Mouse (Mus musculus) midbrain, embryonic 12.5 days (tissue): ENCODE measurements around the gene Tmc6. TPM values are rescaled to one million over a fixed set of nuclear protein-coding genes. Genes with fewer than 3 reads are reported as not detected.

Source experiments
- ATAC-seq: fragments of 200-750 bp; cut with Nextera tagmentation; 2 replicates; pipeline ENCODE4 v1.8.0; 2017; ENCODE audit warnings: low read depth, moderate TSS enrichment, moderate library complexity; ENCODE audit not compliant: low FRiP score
- H3K27ac ChIP-seq: fragments of 300-500 bp; sonication (generic); replicated peaks from 2 replicates; pipeline ENCODE4 v1.5.1; 2016; ENCODE audit warnings: mild to moderate bottlenecking
- H3K27me3 ChIP-seq: fragments of 300-500 bp; sonication (generic); 2 replicates; pipeline ENCODE4 v1.6.1; 2016; ENCODE audit warnings: mild to moderate bottlenecking
- H3K36me3 ChIP-seq: fragments of 300-500 bp; sonication (generic); 2 replicates; pipeline ENCODE4 v1.6.1; 2016
- H3K4me1 ChIP-seq: fragments of 300-500 bp; sonication (generic); 2 replicates; pipeline ENCODE4 v1.6.1; 2016
- H3K4me2 ChIP-seq: fragments of 300-500 bp; sonication (generic); replicated peaks from 2 replicates; pipeline ENCODE4 v1.6.1; 2016; ENCODE audit warnings: mild to moderate bottlenecking, moderate library complexity
- H3K4me3 ChIP-seq: fragments of 300-500 bp; sonication (generic); 2 replicates; pipeline ENCODE4 v1.5.1; 2016; ENCODE audit warnings: mild to moderate bottlenecking
- H3K9ac ChIP-seq: fragments of 300-500 bp; sonication (generic); replicated peaks from 2 replicates; pipeline ENCODE4 v1.6.1; 2016; ENCODE audit warnings: mild to moderate bottlenecking, moderate library complexity
- H3K9me3 ChIP-seq: fragments of 300-500 bp; sonication (generic); 2 replicates; pipeline ENCODE4 v1.6.1; 2016; ENCODE audit warnings: mild to moderate bottlenecking
- WGBS: fragments of 180-500 bp; shearing (Covaris S2); methylation state at CpG from one replicate; pipeline ENCODE4 v1.1.7; 2016; 5-methylcytosine and 5-hydroxymethylcytosine counted together
- polyA plus RNA-seq: library from polyadenylated mRNA; unstranded; fragments of >200 nt; fragmentation: Nextera tagmentation; extraction: Ambion mirVana; gene quantifications from 2 replicates; pipeline ENCODE4 v1.2.1, GENCODE M21; 2016

Gene Tmc6
- polyA plus RNA-seq, 1 experiment from 2014 or later, result 6.6 TPM

DNA sequence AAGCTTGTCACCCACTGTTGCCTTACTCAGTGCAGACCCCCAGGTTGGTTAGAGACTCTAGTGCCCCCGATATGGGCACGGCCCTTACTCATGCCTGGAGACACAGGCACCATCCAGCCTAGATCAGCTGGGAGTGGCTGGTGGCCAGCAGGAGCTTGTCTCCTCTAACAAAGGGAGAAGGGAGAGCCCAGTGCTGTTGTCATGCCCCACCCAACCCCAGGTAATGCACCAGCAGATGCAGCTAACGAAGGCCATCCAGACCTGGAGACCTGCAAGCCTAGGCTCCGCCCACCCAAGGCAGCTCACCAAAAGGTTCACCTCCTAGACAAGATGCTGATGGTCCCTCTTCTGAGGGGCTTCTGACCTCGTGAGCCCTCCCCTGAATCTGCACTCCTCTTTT, 16.6 kb downstream of the Tmc6 start:
- Histone ChIP-seq H3K4me3 (no peak overlapping the region), H3K4me2 (no peak overlapping the region), H3K9ac (no peak overlapping the region), H3K27ac (no peak overlapping the region), H3K9me3 (no peaks in the 10 kb centered on the region), H3K4me1 (0 out of 2 replicates have a peak, but pooled peaks cover 9% of the 10 kb centered on the region), H3K36me3 (peaks cover 50% of the 10 kb centered on the region), H3K27me3 (no peaks in the 10 kb centered on the region)
- ATAC-seq, result no peak
- 93% methylated on average over 5 of the region's 5 CpGs for WGBS

DNA sequence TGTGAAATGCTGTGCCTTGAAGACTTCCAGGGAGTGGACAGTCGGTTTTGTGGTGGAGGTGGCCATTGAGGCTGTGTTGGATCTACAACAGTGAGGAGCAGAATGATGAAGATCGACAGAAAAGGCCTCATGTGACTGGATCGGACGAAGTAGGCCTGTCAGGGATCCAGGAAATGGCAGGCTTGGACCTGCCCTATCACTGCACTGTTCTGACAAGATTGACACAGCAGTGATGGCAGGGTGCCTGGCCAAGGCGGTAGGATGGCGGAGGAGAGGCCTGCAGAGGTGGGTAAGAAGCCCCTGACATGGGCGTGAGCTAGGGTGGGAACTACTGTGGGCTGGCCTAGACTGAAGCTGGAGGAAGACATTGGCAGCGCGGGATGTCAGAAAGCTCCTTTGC, 17.7 kb downstream of the Tmc6 start:
- H3K9me3 ChIP-seq, result no peaks in the 10 kb centered on the region
- no peak overlapping the region for H3K27ac ChIP-seq
- no peak overlapping the region for H3K4me3 ChIP-seq
- WGBS, result 94% methylated on average over 9 of the region's 9 CpGs
- 0 out of 2 replicates have a peak, but pooled peaks cover under 1% of the 10 kb centered on the region for H3K4me1 ChIP-seq
- peaks cover 60% of the 10 kb centered on the region for H3K36me3 ChIP-seq
- no peaks in the 10 kb centered on the region for H3K27me3 ChIP-seq
- H3K9ac ChIP-seq, result no peak overlapping the region
- no peak overlapping the region for H3K4me2 ChIP-seq
- ATAC-seq, result no peak

DNA sequence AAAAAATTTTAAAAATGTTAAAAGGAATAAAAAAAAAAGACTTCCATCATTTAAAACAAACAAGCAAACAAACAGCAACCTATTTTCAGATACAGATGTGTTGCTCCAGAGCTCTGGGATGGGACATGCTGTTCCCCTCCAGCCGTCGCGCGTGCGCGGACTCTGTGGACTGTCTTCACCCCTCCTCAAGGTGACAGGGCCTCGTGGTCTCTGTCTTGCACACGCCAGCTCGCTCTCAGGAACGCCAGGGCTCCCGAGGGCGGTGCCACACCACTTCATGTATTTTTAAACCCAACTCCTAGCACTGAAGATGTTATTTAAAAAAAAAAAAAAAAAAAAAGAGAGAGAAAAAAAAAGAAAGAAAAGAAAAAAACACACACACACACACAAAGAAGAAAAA, 19.8 kb downstream of the Tmc6 start:
- Histone ChIP-seq H3K27ac (no peak overlapping the region), H3K4me1 (no peaks in the 10 kb centered on the region), H3K27me3 (no peaks in the 10 kb centered on the region), H3K4me3 (no peak overlapping the region), H3K9me3 (no peaks in the 10 kb centered on the region), H3K4me2 (no peak overlapping the region), H3K36me3 (peaks cover 81% of the 10 kb centered on the region), H3K9ac (no peak overlapping the region)
- 89% methylated on average over 12 of the region's 12 CpGs for WGBS
- no peak for ATAC-seq

DNA sequence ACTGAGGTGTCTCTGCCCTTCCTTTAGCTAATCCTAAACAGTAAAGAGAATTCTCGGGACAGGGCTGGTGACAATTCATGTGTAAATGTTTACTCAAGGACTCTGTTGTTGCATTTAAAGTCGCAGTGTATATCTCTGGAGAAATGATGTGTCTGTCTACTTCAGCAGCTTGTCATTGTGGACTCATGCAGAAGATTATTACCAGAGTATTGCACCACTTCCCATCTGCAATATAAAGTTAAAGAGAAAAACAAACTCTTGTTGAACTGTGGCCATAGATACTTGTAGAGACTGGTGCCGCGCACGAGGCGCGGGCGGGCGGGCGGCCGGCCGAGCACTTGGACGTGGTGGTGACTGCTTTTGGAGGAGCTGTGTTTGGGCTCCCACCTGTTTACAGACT, 20.2 kb downstream of the Tmc6 start:
- Histone ChIP-seq H3K9ac (no peak overlapping the region), H3K9me3 (no peaks in the 10 kb centered on the region), H3K4me2 (no peak overlapping the region), H3K36me3 (peaks cover 86% of the 10 kb centered on the region), H3K27ac (no peak overlapping the region), H3K4me3 (no peak overlapping the region), H3K4me1 (no peaks in the 10 kb centered on the region), H3K27me3 (no peaks in the 10 kb centered on the region)
- 92% methylated on average over 13 of the region's 13 CpGs for WGBS
- no peak for ATAC-seq

DNA sequence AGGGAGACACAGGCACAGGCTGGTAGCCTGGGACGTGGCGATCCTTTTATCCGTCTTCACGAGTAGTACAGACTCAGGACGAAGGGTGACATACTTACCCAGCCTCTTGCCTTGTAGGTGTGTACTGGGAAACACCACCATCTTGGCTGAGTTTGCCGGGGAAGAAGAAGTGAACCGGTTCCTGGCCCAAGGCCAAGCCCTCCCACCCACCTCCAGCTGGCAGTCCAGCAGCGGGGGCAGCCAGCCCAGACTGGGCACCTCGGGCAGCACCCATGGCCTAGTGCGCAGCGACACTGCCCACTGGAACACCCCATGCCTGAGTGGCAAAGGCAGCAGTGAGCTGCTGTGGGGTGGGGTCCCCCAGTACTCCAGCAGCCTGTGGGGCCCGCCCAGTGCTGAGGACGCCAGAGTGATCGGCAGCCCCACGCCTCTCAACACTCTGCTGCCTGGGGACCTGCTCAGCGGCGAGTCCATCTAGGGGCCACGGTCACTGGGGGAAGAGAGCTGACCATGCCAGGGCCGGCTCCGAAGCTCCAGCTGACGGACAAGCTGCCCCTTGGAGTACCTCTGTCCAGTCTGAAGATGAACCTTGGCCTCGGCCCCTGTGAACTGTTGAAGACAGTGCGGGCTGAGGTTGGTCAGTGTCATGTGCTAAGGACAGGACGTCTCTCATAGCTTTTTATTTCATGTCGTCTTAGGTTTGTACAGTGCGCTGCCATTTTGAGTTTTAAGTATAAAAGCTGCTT, 21.5 kb downstream of the Tmc6 start:
- no peaks in the 10 kb centered on the region for H3K4me1 ChIP-seq
- 94% methylated on average over 26 of the region's 26 CpGs for WGBS
- H3K27ac ChIP-seq, result no peak overlapping the region
- peaks cover 93% of the 10 kb centered on the region for H3K36me3 ChIP-seq
- ATAC-seq, result no peak
- no peak overlapping the region for H3K4me2 ChIP-seq
- H3K4me3 ChIP-seq, result no peak overlapping the region
- H3K9ac ChIP-seq, result no peak overlapping the region
- H3K27me3 ChIP-seq, result no peaks in the 10 kb centered on the region
- H3K9me3 ChIP-seq, result no peaks in the 10 kb centered on the region

DNA sequence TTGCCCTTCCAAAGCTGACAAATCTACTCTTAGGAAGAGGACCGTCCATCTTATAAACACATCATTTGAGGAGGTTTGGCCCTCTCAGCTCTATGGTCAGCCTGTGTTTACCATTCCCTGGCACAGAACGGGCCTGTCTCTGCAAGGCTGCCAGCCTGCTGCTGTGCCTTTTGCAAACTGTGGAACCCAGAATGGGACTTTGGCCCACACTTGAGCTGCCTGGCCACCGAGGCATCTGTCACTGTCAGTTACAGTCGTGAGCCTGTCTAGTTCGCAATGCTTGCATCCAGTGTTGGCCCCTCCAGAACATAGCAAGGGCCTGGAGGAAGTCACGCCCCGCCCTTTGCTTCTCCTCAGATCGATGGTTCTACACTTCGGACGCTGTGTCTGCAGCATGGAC, 22.7 kb downstream of the Tmc6 start:
- 93% methylated on average over 10 of the region's 10 CpGs for WGBS
- Histone ChIP-seq H3K36me3 (peaks cover 93% of the 10 kb centered on the region), H3K4me3 (no peak overlapping the region), H3K4me1 (no peaks in the 10 kb centered on the region), H3K27me3 (no peaks in the 10 kb centered on the region), H3K4me2 (no peak overlapping the region), H3K9ac (no peak overlapping the region), H3K27ac (no peak overlapping the region), H3K9me3 (no peaks in the 10 kb centered on the region)
- ATAC-seq, result no peak

DNA sequence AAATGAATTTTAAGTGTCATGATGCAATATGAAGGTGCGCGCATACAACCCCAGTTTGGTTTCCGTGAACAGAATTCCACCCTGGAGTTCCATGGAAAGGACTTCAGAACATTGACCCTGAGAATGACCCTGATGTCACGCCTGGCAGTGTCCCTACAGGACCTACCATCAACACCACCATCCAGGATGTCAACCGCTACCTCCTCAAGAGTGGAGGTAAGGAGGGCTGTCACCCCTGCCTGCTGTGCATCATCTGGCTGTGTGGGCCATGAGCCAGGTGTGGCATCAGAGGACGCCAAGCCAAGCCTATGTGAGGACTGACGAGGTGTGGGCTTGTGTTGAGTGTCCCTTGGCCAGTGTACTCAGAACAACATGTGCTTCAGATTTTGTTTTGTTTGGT, 26.1 kb downstream of the Tmc6 start:
- no peak for ATAC-seq
- Histone ChIP-seq H3K27ac (no peak overlapping the region), H3K4me2 (no peak overlapping the region), H3K9me3 (no peaks in the 10 kb centered on the region), H3K4me1 (no peaks in the 10 kb centered on the region), H3K36me3 (peaks cover 100% of the 10 kb centered on the region), H3K9ac (no peak overlapping the region), H3K27me3 (no peaks in the 10 kb centered on the region), H3K4me3 (no peak overlapping the region)
- WGBS, result 95% methylated on average over 7 of the region's 7 CpGs

DNA sequence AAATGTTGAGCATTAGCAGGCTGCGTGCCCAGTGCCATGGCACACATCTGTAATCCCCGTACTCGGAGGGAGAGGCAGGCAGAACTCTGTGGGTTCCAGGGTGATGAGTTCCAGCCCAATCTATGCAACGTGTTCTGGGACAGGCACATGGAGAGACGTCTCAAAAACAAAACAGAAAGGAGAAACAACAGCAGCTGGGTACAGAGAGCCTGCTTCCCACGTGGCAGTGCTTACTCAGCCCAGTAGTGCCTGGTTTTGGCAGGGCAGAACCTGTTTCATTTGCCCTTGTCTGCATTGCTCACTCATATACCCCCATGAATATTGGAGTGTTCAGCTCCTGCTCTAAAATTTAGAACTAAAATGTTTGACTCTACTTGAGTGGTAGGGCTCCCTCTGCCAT, 30.5 kb downstream of the Tmc6 start:
- H3K36me3 ChIP-seq, result peaks cover 100% of the 10 kb centered on the region
- no peak overlapping the region for H3K4me3 ChIP-seq
- H3K9me3 ChIP-seq, result no peaks in the 10 kb centered on the region
- H3K4me1 ChIP-seq, result no peaks in the 10 kb centered on the region
- H3K4me2 ChIP-seq, result no peak overlapping the region
- no peak overlapping the region for H3K27ac ChIP-seq
- H3K27me3 ChIP-seq, result no peaks in the 10 kb centered on the region
- ATAC-seq, result no peak
- 89% methylated on average over 6 of the region's 6 CpGs for WGBS
- no peak overlapping the region for H3K9ac ChIP-seq

DNA sequence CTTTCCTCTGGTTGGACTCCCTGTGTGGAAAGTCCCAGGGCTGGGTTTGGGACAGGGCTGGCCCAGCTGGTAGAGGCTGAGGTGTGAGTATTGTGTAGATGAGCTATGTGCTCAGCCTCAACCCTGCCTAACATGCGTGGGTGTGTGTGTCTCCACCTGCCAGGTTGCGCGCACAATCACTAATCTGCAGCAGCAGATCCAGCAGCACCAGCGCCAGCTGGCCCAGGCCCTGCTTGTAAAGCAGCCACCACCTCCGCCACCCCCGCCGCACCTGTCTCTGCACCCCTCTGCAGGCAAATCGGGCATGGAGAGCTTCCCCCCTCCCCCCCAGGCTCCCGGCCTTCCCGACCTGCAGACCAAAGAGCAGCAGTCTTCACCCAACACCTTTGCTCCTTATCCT, 32.6 kb downstream of the Tmc6 start:
- ATAC-seq, result no peak
- Histone ChIP-seq H3K4me1 (no peaks in the 10 kb centered on the region), H3K36me3 (peaks cover 99% of the 10 kb centered on the region), H3K4me3 (no peak overlapping the region), H3K27me3 (no peaks in the 10 kb centered on the region), H3K9ac (no peak overlapping the region), H3K4me2 (no peak overlapping the region), H3K9me3 (no peaks in the 10 kb centered on the region), H3K27ac (no peak overlapping the region)
- WGBS, result 94% methylated on average over 10 of the region's 10 CpGs

DNA sequence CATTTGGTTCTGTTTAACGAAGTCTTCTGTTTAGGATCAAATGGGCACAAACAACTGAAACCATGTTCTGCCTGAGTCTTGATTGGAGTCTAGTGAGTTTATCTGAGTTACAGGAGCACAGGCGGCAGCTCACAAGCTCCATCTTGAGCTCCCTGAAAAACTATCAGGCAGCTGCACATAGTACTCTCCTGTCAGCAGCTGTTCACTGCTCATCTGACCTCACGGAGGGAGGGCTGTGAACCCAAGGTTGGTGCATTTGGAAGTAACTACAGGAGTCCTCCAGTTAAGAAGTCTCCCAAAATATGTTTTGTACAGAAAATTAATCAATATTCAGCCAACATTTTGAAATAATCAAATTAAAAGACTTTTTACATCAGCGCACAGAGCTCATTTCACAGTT, 33.4 kb downstream of the Tmc6 start:
- 90% methylated on average over 4 of the region's 4 CpGs for WGBS
- no peak overlapping the region for H3K27ac ChIP-seq
- H3K27me3 ChIP-seq, result no peaks in the 10 kb centered on the region
- no peak overlapping the region for H3K9ac ChIP-seq
- no peak overlapping the region for H3K4me2 ChIP-seq
- no peaks in the 10 kb centered on the region for H3K4me1 ChIP-seq
- H3K36me3 ChIP-seq, result peaks cover 99% of the 10 kb centered on the region
- H3K4me3 ChIP-seq, result no peak overlapping the region
- no peak for ATAC-seq
- H3K9me3 ChIP-seq, result no peaks in the 10 kb centered on the region

DNA sequence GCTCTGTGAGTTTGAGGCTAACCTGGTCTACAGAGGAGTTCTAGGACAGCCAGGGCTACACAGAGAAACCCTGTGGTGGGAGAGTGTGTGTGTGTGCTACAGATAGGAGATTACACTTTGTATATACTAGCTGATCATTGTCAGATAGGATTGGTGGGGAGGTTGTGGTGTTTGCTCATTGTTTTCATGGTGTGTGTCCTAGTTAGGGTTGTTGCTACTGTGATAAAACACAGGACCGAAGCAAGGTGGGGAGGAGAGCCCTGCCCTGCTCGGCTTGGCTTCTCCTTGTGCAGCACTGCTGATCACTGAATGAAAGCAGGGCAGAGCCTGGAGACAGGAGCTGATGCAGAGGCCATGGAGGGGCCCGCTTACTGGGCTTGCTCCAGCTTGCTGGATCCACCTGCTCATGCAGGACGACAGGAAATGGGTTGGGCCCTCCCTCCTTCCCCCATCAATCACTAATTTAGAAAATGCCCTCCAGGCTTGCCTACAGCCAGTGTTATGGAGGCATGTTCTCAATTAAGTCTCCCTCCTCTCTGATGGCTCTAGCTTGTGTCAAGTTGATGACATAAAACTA, 38.5 kb downstream of the Tmc6 start:
- no peak overlapping the region for H3K9ac ChIP-seq
- 86% methylated on average over 4 of the region's 4 CpGs for WGBS
- no peaks in the 10 kb centered on the region for H3K9me3 ChIP-seq
- H3K4me1 ChIP-seq, result no peaks in the 10 kb centered on the region
- H3K27ac ChIP-seq, result no peak overlapping the region
- H3K4me3 ChIP-seq, result no peak overlapping the region
- no peak for ATAC-seq
- no peaks in the 10 kb centered on the region for H3K27me3 ChIP-seq
- no peak overlapping the region for H3K4me2 ChIP-seq
- peaks cover 99% of the 10 kb centered on the region for H3K36me3 ChIP-seq

DNA sequence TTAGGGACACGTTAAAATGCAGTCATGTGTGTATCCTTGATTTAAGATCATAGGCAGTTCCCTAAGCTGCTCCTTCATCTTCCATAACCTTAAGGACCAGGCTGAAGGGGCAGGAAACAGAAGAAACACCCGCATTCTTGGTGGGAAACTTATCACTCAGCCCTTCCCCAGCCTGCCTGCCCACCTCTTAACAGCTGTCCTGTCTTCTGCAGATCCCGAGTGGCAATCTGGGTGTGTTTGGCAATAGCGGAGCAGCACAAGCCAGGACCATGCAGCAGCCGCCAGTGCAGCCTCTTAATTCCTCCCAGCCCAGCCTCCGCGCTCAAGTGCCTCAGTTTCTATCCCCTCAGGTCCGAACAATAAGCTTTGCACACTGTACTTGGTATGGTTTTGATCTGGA, 39.3 kb downstream of the Tmc6 start:
- ATAC-seq, result no peak
- WGBS, result 91% methylated on average over 8 of the region's 8 CpGs
- Histone ChIP-seq H3K27me3 (no peaks in the 10 kb centered on the region), H3K27ac (no peak overlapping the region), H3K4me1 (no peaks in the 10 kb centered on the region), H3K9ac (no peak overlapping the region), H3K36me3 (peaks cover 99% of the 10 kb centered on the region), H3K9me3 (no peaks in the 10 kb centered on the region), H3K4me2 (no peak overlapping the region), H3K4me3 (no peak overlapping the region)

DNA sequence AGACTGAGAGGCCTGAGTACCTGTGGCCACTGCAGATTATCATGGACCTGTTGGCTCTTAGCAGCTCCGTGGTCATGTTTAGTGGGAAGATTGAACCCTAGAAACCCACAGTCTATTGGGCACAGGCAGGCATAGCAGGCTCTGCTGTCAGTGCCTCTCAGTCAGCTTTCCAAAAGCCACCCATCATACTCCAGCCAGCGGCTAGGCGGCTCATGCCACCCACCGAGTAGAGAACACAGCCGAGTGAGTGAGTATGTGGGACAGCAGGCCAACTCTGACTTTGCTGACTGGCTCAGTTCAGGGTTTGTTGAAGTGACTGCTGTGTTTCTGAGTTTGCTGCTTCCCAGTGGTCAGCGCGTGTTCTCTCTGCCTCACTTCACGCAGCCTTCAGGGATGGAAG, 39.8 kb downstream of the Tmc6 start:
- H3K36me3 ChIP-seq, result peaks cover 99% of the 10 kb centered on the region
- 90% methylated on average over 8 of the region's 8 CpGs for WGBS

More for the DNA sequence above, 39.8 kb downstream of the Tmc6 start:
- no peaks in the 10 kb centered on the region for H3K27me3 ChIP-seq
- no peak overlapping the region for H3K27ac ChIP-seq
- no peak overlapping the region for H3K4me2 ChIP-seq
- H3K9ac ChIP-seq, result no peak overlapping the region
- ATAC-seq, result no peak
- H3K4me1 ChIP-seq, result no peaks in the 10 kb centered on the region
- no peaks in the 10 kb centered on the region for H3K9me3 ChIP-seq
- H3K4me3 ChIP-seq, result no peak overlapping the region
